ENCODE assay signal across 8 mouse cellular contexts in genomic region chr16:43464476-43465080, GRCm38 (mm10).
DNase-seq lines count a peak whose midpoint lies in the region.

No protein-coding gene starts in this region.

- DNase-seq in right cerebral cortex, adult 18-20 months, result peak; percentile 16
- DNase-seq in right cerebral cortex, postnatal 4 days, result no peak
- peak; percentile 63 for DNase-seq in cerebellum, adult 11-12 months
- DNase-seq in heart, adult 8-10 months (ENCODE audit: low spot score), result peak; percentile 91
- peak; percentile 69 for DNase-seq in kidney, postnatal 10 days
- peak; percentile 31 for DNase-seq in ovary, postnatal 10 days (ENCODE audit: low spot score)
- DNase-seq in urinary bladder, adult 2 months (ENCODE audit: low spot score), result no peak
- DNase-seq in embryo, embryonic 9.5 days (ENCODE audit: extremely low spot score), result no peak

Comparison
In these comparisons a context has a peak if more than half of its experiments do, and no peak if none do; other contexts are left out.
1. DNase-seq: peak in right cerebral cortex, adult 18-20 months (single experiment), cerebellum, adult 11-12 months (single experiment), heart, adult 8-10 months (single experiment), kidney, postnatal 10 days (single experiment) and ovary, postnatal 10 days (single experiment); none in right cerebral cortex, postnatal 4 days (single experiment), urinary bladder, adult 2 months (single experiment) and embryo, embryonic 9.5 days (single experiment).